Mouse (Mus musculus): ENCODE measurements around the gene Cdk7. TPM values are rescaled to one million over a fixed set of nuclear protein-coding genes. Genes with fewer than 3 reads are reported as not detected.

The Cdk7 gene
- total and polyA plus RNA-seq, 3 experiments, result 11.2 to 24.0 (median 21.7) TPM

- DNase-seq, result no peak
- Histone ChIP-seq H3K4me3 (no peak overlapping the region), H3K9ac (ENCODE audit: low read depth, low read length) (no peak overlapping the region), H3K4me1 (ENCODE audit: control insufficient read depth, insufficient read depth, low read length) (peaks cover 1% of the 10 kb centered on the region; the same call in 1 of the 2 replicates), H3K36me3 (ENCODE audit: control insufficient read depth, insufficient read depth, low read length) (no peaks in the 10 kb centered on the region), H3K27ac (no peak overlapping the region), H3K79me2 (replicated peaks; ENCODE audit: control insufficient read depth, insufficient read depth, low read length) (no peaks in the 10 kb centered on the region), H3K27me3 (ENCODE audit: control insufficient read depth, insufficient read depth, low read length) (no peaks in the 10 kb centered on the region)
- intact Hi-C loops (cut with DNase I), result loop anchor here (1.0 kb wide), 1 partner anchor 31 kb away; no protein-coding TSS in a partner anchor
- no peak for TF ChIP-seq POLR2A (IDR thresholded peaks at IDR 0.05; ENCODE audit: insufficient read depth, low read depth, low read length)
- TF ChIP-seq EP300 (IDR thresholded peaks at IDR 0.05; ENCODE audit: insufficient read depth, low read depth, low read length), result no peak
- TF ChIP-seq CTCF (IDR thresholded peaks at IDR 0.05), result no peak
Measured at GRCm38 (mm10) chr13:100774704-100775103, 44.0 kb upstream of the Cdk7 start.

- 18% methylated on average over 2 of the region's 2 CpGs for WGBS
- intact Hi-C loops (cut with DNase I), result no loop called here
- H3K27ac ChIP-seq, result no peak overlapping the region
Measured at GRCm38 (mm10) chr13:100755329-100755728, 24.6 kb upstream of the Cdk7 start.

GRCm38 (mm10) chr13:100754186-100754585 lies 23.4 kb upstream of the Cdk7 start:
- Histone ChIP-seq H3K36me3 (ENCODE audit: control insufficient read depth, insufficient read depth, low read length) (no peaks in the 10 kb centered on the region), H3K4me1 (ENCODE audit: control insufficient read depth, insufficient read depth, low read length) (peaks cover 1% of the 10 kb centered on the region; the same call in 1 of the 2 replicates), H3K79me2 (replicated peaks; ENCODE audit: control insufficient read depth, insufficient read depth, low read length) (no peaks in the 10 kb centered on the region), H3K27ac (no peak overlapping the region), H3K4me3 (no peak overlapping the region), H3K9ac (ENCODE audit: low read depth, low read length) (no peak overlapping the region), H3K27me3 (ENCODE audit: control insufficient read depth, insufficient read depth, low read length) (no peaks in the 10 kb centered on the region)
- TF ChIP-seq CTCF (IDR thresholded peaks at IDR 0.05) (no peak), POLR2A (IDR thresholded peaks at IDR 0.05; ENCODE audit: insufficient read depth, low read depth, low read length) (no peak)
- intact Hi-C loops (cut with DNase I), result no loop called here
- 76% methylated on average over 4 of the region's 4 CpGs for whole genome bisulfite sequencing
- no peak for DNase-seq

More at GRCm38 (mm10) chr13:100755329-100755728, 24.6 kb upstream of the Cdk7 start:
- no peaks in the 10 kb centered on the region for H3K27me3 ChIP-seq (ENCODE audit: control insufficient read depth, insufficient read depth, low read length)
- H3K4me1 ChIP-seq (ENCODE audit: control insufficient read depth, insufficient read depth, low read length), result peaks cover 1% of the 10 kb centered on the region; the same call in 1 of the 2 replicates
- TF ChIP-seq EP300 (IDR thresholded peaks at IDR 0.05; ENCODE audit: insufficient read depth, low read depth, low read length), result 0 out of 2 replicates have a peak, but pooled peaks have one; percentile 48
- no peak for TF ChIP-seq CTCF (IDR thresholded peaks at IDR 0.05)
- TF ChIP-seq POLR2A (IDR thresholded peaks at IDR 0.05; ENCODE audit: insufficient read depth, low read depth, low read length), result no peak
- no peaks in the 10 kb centered on the region for H3K36me3 ChIP-seq (ENCODE audit: control insufficient read depth, insufficient read depth, low read length)
- no peaks in the 10 kb centered on the region for H3K79me2 ChIP-seq (replicated peaks; ENCODE audit: control insufficient read depth, insufficient read depth, low read length)
- H3K9ac ChIP-seq (ENCODE audit: low read depth, low read length), result no peak overlapping the region
- peak in 1 of 2 experiments; percentile 52 for DNase-seq
- no peak overlapping the region for H3K4me3 ChIP-seq

- H3K36me3 ChIP-seq (ENCODE audit: control insufficient read depth, insufficient read depth, low read length), result no peaks in the 10 kb centered on the region
- WGBS, result 65% methylated on average over 6 of the region's 6 CpGs
- DNase-seq, result no peak
- TF ChIP-seq EP300 (IDR thresholded peaks at IDR 0.05; ENCODE audit: insufficient read depth, low read depth, low read length), result no peak
- TF ChIP-seq CTCF (IDR thresholded peaks at IDR 0.05), result no peak
- no peak for TF ChIP-seq POLR2A (IDR thresholded peaks at IDR 0.05; ENCODE audit: insufficient read depth, low read depth, low read length)
- H3K4me3 ChIP-seq, result no peak overlapping the region
- peaks cover 1% of the 10 kb centered on the region; the same call in 1 of the 2 replicates for H3K4me1 ChIP-seq (ENCODE audit: control insufficient read depth, insufficient read depth, low read length)
- H3K9ac ChIP-seq (ENCODE audit: low read depth, low read length), result no peak overlapping the region
- intact Hi-C loops (cut with DNase I), result no loop called here
- H3K27ac ChIP-seq, result no peak overlapping the region
- H3K27me3 ChIP-seq (ENCODE audit: control insufficient read depth, insufficient read depth, low read length), result no peaks in the 10 kb centered on the region
- no peaks in the 10 kb centered on the region for H3K79me2 ChIP-seq (replicated peaks; ENCODE audit: control insufficient read depth, insufficient read depth, low read length)
Measured at GRCm38 (mm10) chr13:100753011-100753410, 22.3 kb upstream of the Cdk7 start.

- DNase-seq, result no peak
- Histone ChIP-seq H3K27me3 (ENCODE audit: control insufficient read depth, insufficient read depth, low read length) (no peaks in the 10 kb centered on the region), H3K36me3 (ENCODE audit: control insufficient read depth, insufficient read depth, low read length) (no peaks in the 10 kb centered on the region), H3K4me3 (no peak overlapping the region), H3K27ac (no peak overlapping the region), H3K79me2 (replicated peaks; ENCODE audit: control insufficient read depth, insufficient read depth, low read length) (no peaks in the 10 kb centered on the region), H3K4me1 (ENCODE audit: control insufficient read depth, insufficient read depth, low read length) (peaks cover 1% of the 10 kb centered on the region; the same call in 1 of the 2 replicates), H3K9ac (ENCODE audit: low read depth, low read length) (no peak overlapping the region)
- TF ChIP-seq POLR2A (IDR thresholded peaks at IDR 0.05; ENCODE audit: insufficient read depth, low read depth, low read length) (no peak), CTCF (IDR thresholded peaks at IDR 0.05) (no peak), EP300 (IDR thresholded peaks at IDR 0.05; ENCODE audit: insufficient read depth, low read depth, low read length) (no peak)
- WGBS, result 67% methylated on average over 8 of the region's 8 CpGs
- intact Hi-C loops (cut with DNase I), result no loop called here
Measured at GRCm38 (mm10) chr13:100752529-100752928, 21.8 kb upstream of the Cdk7 start.

GRCm38 (mm10) chr13:100751402-100751801 lies 20.7 kb upstream of the Cdk7 start:
- intact Hi-C loops (cut with DNase I), result no loop called here
- WGBS, result 80% methylated on average over 3 of the region's 3 CpGs
- H3K36me3 ChIP-seq (ENCODE audit: control insufficient read depth, insufficient read depth, low read length), result no peaks in the 10 kb centered on the region

More at GRCm38 (mm10) chr13:100751402-100751801, 20.7 kb upstream of the Cdk7 start:
- no peaks in the 10 kb centered on the region for H3K79me2 ChIP-seq (replicated peaks; ENCODE audit: control insufficient read depth, insufficient read depth, low read length)
- no peak for DNase-seq
- TF ChIP-seq EP300 (IDR thresholded peaks at IDR 0.05; ENCODE audit: insufficient read depth, low read depth, low read length) (no peak), CTCF (IDR thresholded peaks at IDR 0.05) (no peak), POLR2A (IDR thresholded peaks at IDR 0.05; ENCODE audit: insufficient read depth, low read depth, low read length) (no peak)
- peaks cover 1% of the 10 kb centered on the region; the same call in 1 of the 2 replicates for H3K4me1 ChIP-seq (ENCODE audit: control insufficient read depth, insufficient read depth, low read length)
- no peak overlapping the region for H3K4me3 ChIP-seq
- no peak overlapping the region for H3K27ac ChIP-seq
- no peak overlapping the region for H3K9ac ChIP-seq (ENCODE audit: low read depth, low read length)
- no peaks in the 10 kb centered on the region for H3K27me3 ChIP-seq (ENCODE audit: control insufficient read depth, insufficient read depth, low read length)

Data from heart, adult 2 months (tissue).